Mouse (Mus musculus): ENCODE results near the gene Slc1a2.

- TF ChIP-seq POLR2A (IDR thresholded peaks at IDR 0.05; ENCODE audit: insufficient read depth, low read depth, low read length) = no peak
- TF ChIP-seq CTCF (IDR thresholded peaks at IDR 0.05) = no peak
Measured at GRCm38 (mm10) chr2:102763176-102763575, 104.7 kb downstream of the Slc1a2 start.

Data from heart, adult 2 months (tissue).